ENCODE assay signal across 13 mouse cellular contexts in the genomic region with DNA sequence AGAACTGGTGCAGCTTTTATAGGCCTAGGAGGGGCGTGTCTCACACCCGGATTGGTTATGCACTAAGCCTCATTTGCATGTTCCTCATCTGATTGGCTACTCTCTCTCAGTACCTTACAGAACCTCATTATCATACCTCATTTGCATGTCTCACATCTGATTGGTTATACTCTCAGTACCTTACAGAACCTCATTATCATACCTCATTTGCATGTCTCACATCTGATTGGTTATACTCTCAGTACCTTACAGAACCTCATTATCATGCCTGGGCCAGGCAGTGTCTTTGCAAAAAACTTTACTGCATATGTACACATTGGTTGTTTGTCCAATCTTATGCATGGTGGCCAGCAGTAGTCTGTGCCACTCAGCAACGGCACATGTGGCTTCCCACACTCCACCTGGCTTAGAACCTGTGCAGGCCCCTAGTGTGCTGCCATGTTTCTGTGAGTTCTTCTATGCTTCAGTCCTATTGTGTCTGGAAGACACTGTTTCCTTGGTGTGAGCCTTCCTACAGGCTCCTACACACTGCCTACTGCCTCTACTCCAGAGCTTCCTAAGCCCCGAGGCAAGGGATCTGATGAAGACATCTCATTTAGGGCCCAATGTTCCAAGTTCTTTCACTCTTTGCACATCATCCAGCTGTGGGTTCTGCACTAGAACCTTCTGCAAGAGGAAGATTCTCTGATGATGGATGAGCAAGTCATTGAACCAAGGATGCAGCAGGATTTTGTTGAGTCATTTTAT. TPM values are rescaled to one million over a fixed set of nuclear protein-coding genes. Genes with fewer than 3 reads are reported as not detected.
DNase-seq lines count a peak whose midpoint lies in the region; ATAC-seq lines count a peak whose summit lies in the region.
"Not testable (repeated sequence)": the region's sequence is repeated elsewhere in the genome, so short reads cannot be mapped to it uniquely, and the experiment has no call there.
"Had no signal": no experiment of that assay in that cellular context is flagged by ENCODE, and none has a peak within 500 bp of the region (broad histone marks: within the 10 kb centered on the region; RNA-seq: fewer than 3 reads in every experiment).

No protein-coding gene starts in this region.

- H3K4me1 ChIP-seq in forebrain, embryonic 12.5 days; heart, embryonic 13.5 days; hindbrain, embryonic 15.5 days (replicated peaks); kidney, embryonic 16.5 days (ENCODE audit: insufficient read depth, low read length); liver, embryonic 13.5 days (replicated peaks); midbrain, embryonic 11.5 days (ENCODE audit: control insufficient read depth, insufficient read depth, low read length); neural tube, embryonic 14.5 days (ENCODE audit: control insufficient read depth, insufficient read depth, low read length): not testable (repeated sequence)

- not testable (repeated sequence) for H3K4me2 ChIP-seq in forebrain, embryonic 12.5 days; heart, embryonic 13.5 days; hindbrain, embryonic 15.5 days; kidney, embryonic 16.5 days (replicated peaks; ENCODE audit: low read depth, low read length); liver, embryonic 13.5 days; midbrain, embryonic 11.5 days; neural tube, embryonic 14.5 days (ENCODE audit: low read depth, low read length)

- H3K4me3 ChIP-seq in forebrain, embryonic 12.5 days (replicated peaks); heart, embryonic 13.5 days; hindbrain, embryonic 15.5 days; kidney, embryonic 16.5 days (ENCODE audit: low read length); liver, embryonic 13.5 days (replicated peaks); midbrain, embryonic 11.5 days (ENCODE audit: low read depth, low read length); neural tube, embryonic 14.5 days (ENCODE audit: low read depth, low read length): not testable (repeated sequence)

- 85% methylated on average over 4 of the region's 4 CpGs for WGBS in forebrain, embryonic 12.5 days
- 68% methylated on average over 4 of the region's 4 CpGs for WGBS in heart, embryonic 13.5 days
- 87% methylated on average over 4 of the region's 4 CpGs for WGBS in hindbrain, embryonic 15.5 days
- WGBS in kidney, embryonic 16.5 days = 86% methylated on average over 4 of the region's 4 CpGs
- 68% methylated on average over 4 of the region's 4 CpGs for WGBS in liver, embryonic 13.5 days (ENCODE audit: insufficient replicate concordance)
- 81% methylated on average over 4 of the region's 4 CpGs for WGBS in midbrain, embryonic 11.5 days
- 86% methylated on average over 4 of the region's 4 CpGs for WGBS in neural tube, embryonic 14.5 days

- not testable (repeated sequence) for H3K36me3 ChIP-seq in forebrain, embryonic 12.5 days (replicated peaks); heart, embryonic 13.5 days; hindbrain, embryonic 15.5 days; kidney, embryonic 16.5 days (ENCODE audit: insufficient read depth, low read length); liver, embryonic 13.5 days; midbrain, embryonic 11.5 days (ENCODE audit: control insufficient read depth, insufficient read depth, low read length); neural tube, embryonic 14.5 days (ENCODE audit: control insufficient read depth, insufficient read depth, low read length)

- ATAC-seq in forebrain, embryonic 12.5 days (ENCODE audit: low FRiP score) = peak; percentile 87
- ATAC-seq in heart, embryonic 13.5 days (ENCODE audit: extremely low read depth, insufficient number of reproducible peaks, low FRiP score, low TSS enrichment) = peak; percentile 78
- peak; percentile 81 for ATAC-seq in hindbrain, embryonic 15.5 days (ENCODE audit: low FRiP score, low read depth)
- peak; percentile 91 for ATAC-seq in kidney, embryonic 16.5 days (ENCODE audit: low FRiP score, low TSS enrichment)
- peak; percentile 62; the same call in 1 of the 2 replicates for ATAC-seq in liver, embryonic 13.5 days (ENCODE audit: low read depth)
- ATAC-seq in midbrain, embryonic 11.5 days (ENCODE audit: low FRiP score) = peak; percentile 88
- ATAC-seq in neural tube, embryonic 14.5 days (ENCODE audit: low read depth) = peak; percentile 84

- H3K9ac ChIP-seq in forebrain, embryonic 12.5 days; heart, embryonic 13.5 days; hindbrain, embryonic 15.5 days; kidney, embryonic 16.5 days (replicated peaks; ENCODE audit: low read length); liver, embryonic 13.5 days; midbrain, embryonic 11.5 days (ENCODE audit: low read length); neural tube, embryonic 14.5 days (replicated peaks; ENCODE audit: low read depth, low read length): not testable (repeated sequence)

- DNase-seq in liver, embryonic 13.5 days; midbrain, embryonic 11.5 days (ENCODE audit: low spot score, missing footprints): not testable (repeated sequence)

- H3K27me3 ChIP-seq in forebrain, embryonic 12.5 days; heart, embryonic 13.5 days (replicated peaks); hindbrain, embryonic 15.5 days; kidney, embryonic 16.5 days (ENCODE audit: insufficient read depth, low read length); liver, embryonic 13.5 days; midbrain, embryonic 11.5 days (ENCODE audit: control insufficient read depth, insufficient read depth, low read length); neural tube, embryonic 14.5 days (ENCODE audit: control insufficient read depth, insufficient read depth, low read length): not testable (repeated sequence)

- peaks cover 23% of the 10 kb centered on the region for H3K9me3 ChIP-seq in forebrain, embryonic 12.5 days
- peaks cover 28% of the 10 kb centered on the region for H3K9me3 ChIP-seq in heart, embryonic 13.5 days
- peaks cover 22% of the 10 kb centered on the region for H3K9me3 ChIP-seq in hindbrain, embryonic 15.5 days
- H3K9me3 ChIP-seq in kidney, embryonic 16.5 days (ENCODE audit: low read length) = peaks cover 21% of the 10 kb centered on the region
- H3K9me3 ChIP-seq in liver, embryonic 13.5 days (replicated peaks) = peaks cover 14% of the 10 kb centered on the region
- H3K9me3 ChIP-seq in midbrain, embryonic 11.5 days (ENCODE audit: control insufficient read depth, low read length) = peaks cover 17% of the 10 kb centered on the region
- peaks cover 11% of the 10 kb centered on the region for H3K9me3 ChIP-seq in neural tube, embryonic 14.5 days (ENCODE audit: control insufficient read depth, low read length)

- not testable (repeated sequence) for H3K27ac ChIP-seq in forebrain, embryonic 12.5 days; heart, embryonic 13.5 days (replicated peaks); hindbrain, embryonic 15.5 days (replicated peaks); kidney, embryonic 16.5 days (ENCODE audit: low read length); liver, embryonic 13.5 days; midbrain, embryonic 11.5 days (ENCODE audit: low read depth, low read length); neural tube, embryonic 14.5 days (ENCODE audit: low read depth, low read length)

RNA-seq across cellular contexts. Expression of a gene that starts 29.0 kb away (rescaled TPM):
- not detected in 2 replicates for polyA plus RNA-seq in forebrain, embryonic 12.5 days (2016; fragmentation: Nextera tagmentation; extraction: Ambion mirVana)
- not detected in 2 replicates for polyA plus RNA-seq in heart, embryonic 13.5 days (2015; fragmentation: Nextera tagmentation; extraction: Ambion mirVana)
- not detected in 2 replicates for polyA plus RNA-seq in hindbrain, embryonic 15.5 days (2015; fragmentation: Nextera tagmentation; extraction: Ambion mirVana)
- not detected in 2 replicates for polyA plus RNA-seq in kidney, embryonic 16.5 days (2015; fragmentation: Nextera tagmentation; extraction: Ambion mirVana)
- not detected in 2 replicates for polyA plus RNA-seq in liver, embryonic 13.5 days (2015; fragmentation: Nextera tagmentation; extraction: Ambion mirVana)
- not detected in 2 replicates for polyA plus RNA-seq in midbrain, embryonic 11.5 days (2014; fragmentation: Nextera tagmentation; extraction: Ambion mirVana)
- polyA plus RNA-seq in neural tube, embryonic 14.5 days (2014; fragmentation: Nextera tagmentation; extraction: Ambion mirVana) = not detected in 2 replicates
- polyA plus RNA-seq: adrenal gland, adult 2 months; embryonic facial prominence, embryonic 10.5 days; forebrain, embryonic 10.5 days; midbrain, embryonic 10.5 days; neural tube, embryonic 13.5 days; thymus, postnatal 0 days had no signal
